Mouse (Mus musculus) bone marrow, adult 2 months (tissue): ENCODE measurements around the gene Slc36a2.

Source experiments
- CTCF ChIP-seq: fragments of 200-500 bp; IDR thresholded peaks from 2 replicates; pipeline ENCODE4 v1.5.1; 2011; ENCODE audit warnings: low read length, control low read depth; ENCODE audit not compliant: control insufficient read depth, insufficient read depth
- POLR2A ChIP-seq: fragments of 200-500 bp; IDR thresholded peaks from 2 replicates; pipeline ENCODE4 v1.6.1; 2011; ENCODE audit warnings: low read depth, mild to moderate bottlenecking, control low read depth, low read length, borderline replicate concordance; ENCODE audit not compliant: control insufficient read depth

DNA sequence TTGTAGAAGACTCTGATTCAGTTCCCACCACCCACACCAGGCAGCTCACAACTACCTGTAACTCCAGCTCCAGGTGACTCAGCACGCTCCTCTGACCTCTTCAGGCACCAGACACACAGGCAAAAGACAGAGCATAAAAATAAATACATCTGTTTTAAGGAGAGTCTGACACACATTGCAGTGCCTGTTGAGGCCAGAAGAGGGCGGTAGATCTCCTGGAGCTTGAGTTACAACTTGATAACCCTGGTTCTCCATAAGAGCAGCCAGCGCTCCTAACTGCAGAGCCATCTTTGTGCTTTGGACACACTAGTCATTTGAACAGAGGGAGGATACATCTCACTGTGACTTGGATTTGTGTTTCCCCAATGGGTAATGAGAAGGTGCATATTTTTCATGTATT is 20.2 kb downstream of the Slc36a2 start:
- TF ChIP-seq CTCF (peak; percentile 62), POLR2A (no peak)
